Mouse (Mus musculus) hindbrain, embryonic 10.5 days (tissue): ENCODE measurements at regions not wholly inside any gene's neighbourhood (a gene's known extent, or its start where the extent isn't known, plus 50 kb on each side); places are given as distances from the start of the nearest gene placed in this dataset.

ENCODE experiments used
- DNase-seq: peaks from one replicate; pipeline ENCODE4 v3.0.0-alpha.2; 2017; ENCODE audit warnings: low spot score
- H3K27ac ChIP-seq: fragments of 300-500 bp; sonication (generic); 2 replicates; pipeline ENCODE4 v1.5.1; 2016; ENCODE audit warnings: mild to moderate bottlenecking, moderate library complexity
- H3K27me3 ChIP-seq: fragments of 300-500 bp; sonication (generic); 2 replicates; pipeline ENCODE4 v1.6.1; 2016; ENCODE audit warnings: mild to moderate bottlenecking; ENCODE audit not compliant: poor library complexity, insufficient read depth, severe bottlenecking
- H3K36me3 ChIP-seq: fragments of 300-500 bp; sonication (generic); 2 replicates; pipeline ENCODE4 v1.6.1; 2016; ENCODE audit warnings: mild to moderate bottlenecking, moderate library complexity
- H3K4me1 ChIP-seq: fragments of 300-500 bp; sonication (generic); replicated peaks from 2 replicates; pipeline ENCODE4 v1.6.1; 2016; ENCODE audit warnings: mild to moderate bottlenecking
- H3K4me3 ChIP-seq: fragments of 300-500 bp; sonication (generic); 2 replicates; pipeline ENCODE4 v1.5.1; 2016; ENCODE audit warnings: mild to moderate bottlenecking, moderate library complexity
- H3K9me3 ChIP-seq: fragments of 300-500 bp; sonication (generic); 2 replicates; pipeline ENCODE4 v1.6.1; 2016; ENCODE audit warnings: mild to moderate bottlenecking, moderate library complexity
- WGBS: fragments of 180-500 bp; shearing (Covaris S2); methylation state at CpG from one replicate; pipeline ENCODE4 v1.1.7; 2016; 5-methylcytosine and 5-hydroxymethylcytosine counted together

- Histone ChIP-seq H3K4me1 (peaks cover 38% of the 10 kb centered on the region), H3K27ac (no peak overlapping the region), H3K9me3 (no peaks in the 10 kb centered on the region), H3K4me3 (no peak overlapping the region), H3K27me3 (no peaks in the 10 kb centered on the region), H3K36me3 (no peaks in the 10 kb centered on the region)
- DNase-seq: no peak
- WGBS: 68% methylated on average over 8 of the region's 8 CpGs
Measured at GRCm38 (mm10) chr11:113091901-113092568, 310.0 kb downstream of the Sox9 start.

GRCm38 (mm10) chr11:113093895-113094445 lies 311.9 kb downstream of the Sox9 start:
- 92% methylated on average over 13 of the region's 13 CpGs for WGBS
- peaks cover 31% of the 10 kb centered on the region for H3K4me1 ChIP-seq

GRCm38 (mm10) chr11:113095625-113096024 lies 313.6 kb downstream of the Sox9 start:
- H3K27ac ChIP-seq: no peak overlapping the region
- no peaks in the 10 kb centered on the region for H3K27me3 ChIP-seq
- no peak overlapping the region for H3K4me3 ChIP-seq
- H3K36me3 ChIP-seq: no peaks in the 10 kb centered on the region
- peaks cover 37% of the 10 kb centered on the region for H3K4me1 ChIP-seq
- no peak for DNase-seq
- H3K9me3 ChIP-seq: no peaks in the 10 kb centered on the region
- 86% methylated on average over 8 of the region's 8 CpGs for WGBS

More at GRCm38 (mm10) chr11:113093895-113094445, 311.9 kb downstream of the Sox9 start:
- Histone ChIP-seq H3K36me3 (no peaks in the 10 kb centered on the region), H3K27me3 (no peaks in the 10 kb centered on the region), H3K4me3 (no peak overlapping the region), H3K27ac (no peak overlapping the region), H3K9me3 (no peaks in the 10 kb centered on the region)
- no peak for DNase-seq

GRCm38 (mm10) chr11:113096209-113096608 lies 314.2 kb downstream of the Sox9 start:
- 74% methylated on average over 8 of the region's 8 CpGs for WGBS
- no peaks in the 10 kb centered on the region for H3K36me3 ChIP-seq
- no peak overlapping the region for H3K27ac ChIP-seq
- peaks cover 43% of the 10 kb centered on the region for H3K4me1 ChIP-seq
- H3K9me3 ChIP-seq: no peaks in the 10 kb centered on the region
- no peaks in the 10 kb centered on the region for H3K27me3 ChIP-seq
- DNase-seq: no peak
- no peak overlapping the region for H3K4me3 ChIP-seq

GRCm38 (mm10) chr11:113098360-113098759 lies 316.3 kb downstream of the Sox9 start:
- Histone ChIP-seq H3K4me3 (no peak overlapping the region), H3K27ac (no peak overlapping the region), H3K4me1 (peaks cover 43% of the 10 kb centered on the region), H3K27me3 (no peaks in the 10 kb centered on the region), H3K36me3 (no peaks in the 10 kb centered on the region), H3K9me3 (no peaks in the 10 kb centered on the region)
- WGBS: 93% methylated on average over 2 of the region's 2 CpGs
- DNase-seq: no peak

GRCm38 (mm10) chr11:113100800-113101199 lies 318.8 kb downstream of the Sox9 start:
- Histone ChIP-seq H3K36me3 (no peaks in the 10 kb centered on the region), H3K27ac (peak overlapping the region; percentile 66; the same call in 1 of the 2 replicates), H3K27me3 (no peaks in the 10 kb centered on the region), H3K4me3 (no peak overlapping the region), H3K4me1 (peaks cover 61% of the 10 kb centered on the region), H3K9me3 (no peaks in the 10 kb centered on the region)
- WGBS: 40% methylated on average over 9 of the region's 9 CpGs
- DNase-seq: no peak

GRCm38 (mm10) chr11:113101534-113101933 lies 319.5 kb downstream of the Sox9 start:
- Histone ChIP-seq H3K4me3 (no peak overlapping the region), H3K36me3 (no peaks in the 10 kb centered on the region), H3K4me1 (peaks cover 53% of the 10 kb centered on the region), H3K27me3 (no peaks in the 10 kb centered on the region), H3K9me3 (no peaks in the 10 kb centered on the region), H3K27ac (peak overlapping the region; percentile 66; the same call in 1 of the 2 replicates)
- no peak for DNase-seq
- WGBS: 60% methylated on average over 11 of the region's 11 CpGs

GRCm38 (mm10) chr11:113103161-113103845 lies 321.3 kb downstream of the Sox9 start:
- 88% methylated on average over 12 of the region's 12 CpGs for WGBS
- Histone ChIP-seq H3K9me3 (no peaks in the 10 kb centered on the region), H3K4me1 (peaks cover 65% of the 10 kb centered on the region), H3K27me3 (no peaks in the 10 kb centered on the region), H3K27ac (no peak overlapping the region), H3K36me3 (no peaks in the 10 kb centered on the region), H3K4me3 (no peak overlapping the region)
- DNase-seq: no peak

- Histone ChIP-seq H3K27ac (peak overlapping the region; percentile 40; the same call in 1 of the 2 replicates), H3K4me1 (peaks cover 72% of the 10 kb centered on the region), H3K4me3 (no peak overlapping the region), H3K36me3 (no peaks in the 10 kb centered on the region), H3K27me3 (no peaks in the 10 kb centered on the region), H3K9me3 (no peaks in the 10 kb centered on the region)
- WGBS: 84% methylated on average over 11 of the region's 11 CpGs
- DNase-seq: no peak
Measured at GRCm38 (mm10) chr11:113105371-113105770, 323.3 kb downstream of the Sox9 start.

GRCm38 (mm10) chr11:113107205-113107844 lies 325.3 kb downstream of the Sox9 start:
- H3K27ac ChIP-seq: no peak overlapping the region
- peaks cover 59% of the 10 kb centered on the region for H3K4me1 ChIP-seq
- H3K27me3 ChIP-seq: no peaks in the 10 kb centered on the region
- H3K4me3 ChIP-seq: no peak overlapping the region
- WGBS: 70% methylated on average over 16 of the region's 16 CpGs
- no peak for DNase-seq
- no peaks in the 10 kb centered on the region for H3K9me3 ChIP-seq
- H3K36me3 ChIP-seq: no peaks in the 10 kb centered on the region

GRCm38 (mm10) chr11:113107966-113108699 lies 326.1 kb downstream of the Sox9 start:
- Histone ChIP-seq H3K27ac (no peak overlapping the region; the same call in 1 of the 2 replicates), H3K36me3 (no peaks in the 10 kb centered on the region), H3K9me3 (no peaks in the 10 kb centered on the region), H3K4me1 (peaks cover 53% of the 10 kb centered on the region), H3K4me3 (no peak overlapping the region), H3K27me3 (no peaks in the 10 kb centered on the region)
- DNase-seq: no peak
- 66% methylated on average over 10 of the region's 10 CpGs for WGBS

GRCm38 (mm10) chr11:113109096-113109495 lies 327.1 kb downstream of the Sox9 start:
- WGBS: 92% methylated on average over 4 of the region's 4 CpGs
- no peaks in the 10 kb centered on the region for H3K36me3 ChIP-seq
- no peak for DNase-seq
- H3K27ac ChIP-seq: no peak overlapping the region
- H3K27me3 ChIP-seq: no peaks in the 10 kb centered on the region
- no peaks in the 10 kb centered on the region for H3K9me3 ChIP-seq
- no peak overlapping the region for H3K4me3 ChIP-seq
- H3K4me1 ChIP-seq: peaks cover 48% of the 10 kb centered on the region
